Mouse (Mus musculus) thymus, postnatal 10 days (tissue): ENCODE data around the gene Dcst1.

Experiments
- DNase-seq, 2 experiments: peaks; one replicate each; pipeline ENCODE4 v3.0.0; 2021; ENCODE audit warnings: low spot score in 2 of 2

Gene Dcst1

DNA sequence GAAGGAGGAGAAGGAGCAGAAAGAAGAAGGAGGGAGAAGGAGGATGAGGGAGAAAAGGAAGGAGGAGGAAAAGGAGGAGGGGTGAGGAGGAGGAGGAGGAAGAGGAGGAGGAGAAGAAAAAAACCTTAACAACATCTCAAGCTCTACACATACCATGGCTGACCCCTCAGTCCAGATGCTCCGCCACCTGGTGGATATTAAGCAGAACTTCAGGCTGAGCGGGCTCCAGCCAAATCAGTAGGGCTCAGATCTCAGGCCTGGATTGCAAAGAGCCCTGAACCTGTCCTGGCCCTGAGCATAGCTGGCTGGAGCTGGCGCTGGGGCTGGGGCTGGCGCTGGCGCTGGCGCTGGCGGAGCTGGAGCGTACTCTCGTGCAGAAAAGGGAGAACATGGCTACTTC is 57.0 kb downstream of the Dcst1 start:
- peak; percentile 36 to 69 for DNase-seq

DNA sequence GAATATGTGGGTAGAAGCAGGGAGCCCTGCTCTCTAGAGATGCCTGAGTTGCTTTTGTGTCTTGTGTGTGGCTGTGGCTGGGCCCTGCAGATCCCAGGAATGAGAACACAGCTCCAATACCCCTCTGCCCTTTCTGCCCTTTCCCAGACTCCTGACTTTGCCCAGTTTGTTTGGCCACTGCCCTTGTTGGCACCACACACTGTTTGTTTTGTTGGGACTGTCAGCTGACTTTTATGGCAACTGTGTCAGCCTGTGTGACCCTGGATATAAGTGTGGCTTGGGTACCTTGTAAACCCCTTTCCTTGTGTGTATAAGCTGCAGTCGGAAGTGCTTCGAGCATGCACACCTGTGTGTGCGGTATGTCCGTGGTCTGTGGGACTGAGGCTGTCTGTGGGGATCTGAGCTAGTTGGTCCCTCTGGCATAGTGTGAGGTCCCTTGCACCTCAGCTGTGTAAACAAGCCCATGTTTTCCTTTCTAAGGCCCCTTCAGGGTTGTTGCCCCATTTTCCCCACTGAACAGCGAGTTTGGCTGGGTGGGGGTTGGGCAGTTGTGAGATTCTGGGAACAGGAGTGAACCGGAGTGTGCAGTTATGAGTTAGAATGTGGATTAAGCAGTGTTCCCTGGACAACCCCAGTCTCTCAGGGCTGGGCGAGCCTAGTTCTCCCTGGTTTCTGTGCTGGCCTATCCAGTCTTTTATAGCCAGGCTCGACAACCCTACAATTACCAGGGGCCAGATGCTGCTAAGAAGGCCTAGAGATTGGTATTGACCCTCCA is 59.3 kb downstream of the Dcst1 start:
- DNase-seq, result no peak

DNA sequence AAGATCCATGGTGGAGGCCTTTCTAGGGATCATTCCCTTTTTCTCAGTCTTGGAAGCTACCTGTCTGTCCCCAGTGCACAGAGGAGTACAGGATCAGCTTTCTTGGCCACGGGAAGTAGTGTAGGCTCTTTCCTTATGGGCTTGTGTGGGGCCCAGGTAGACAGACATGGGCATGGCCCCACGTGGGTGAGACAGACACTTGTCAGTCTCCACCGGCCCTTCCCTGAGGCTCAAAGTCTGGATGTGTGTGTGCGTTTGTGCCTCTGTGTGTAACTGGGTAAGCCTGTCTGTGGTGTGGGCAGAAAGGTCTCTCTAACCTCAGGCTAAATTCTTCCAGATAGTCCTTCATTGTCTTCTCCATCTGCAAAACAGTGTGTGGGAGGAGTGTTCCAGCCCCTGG is 59.9 kb downstream of the Dcst1 start:
- no peak for DNase-seq

DNA sequence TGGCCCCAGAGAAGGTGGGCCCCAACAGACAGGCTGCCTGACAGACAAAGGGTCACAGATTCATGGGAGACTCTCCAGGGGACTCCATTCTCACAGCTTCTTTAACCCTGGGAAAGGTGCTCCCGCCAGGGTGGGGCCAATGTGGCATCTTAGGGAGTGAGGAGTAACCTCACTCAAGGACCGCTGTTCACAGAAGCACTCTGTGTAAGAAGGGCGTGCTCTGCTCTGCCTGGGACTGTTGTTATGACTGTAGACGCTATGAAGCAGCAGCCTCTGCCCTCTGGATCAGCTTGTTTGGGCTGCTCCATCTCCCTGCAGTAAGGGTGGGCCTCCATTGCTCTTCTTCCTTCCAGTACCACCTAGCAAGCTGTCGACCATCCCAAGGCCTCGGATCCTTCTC is 60.6 kb downstream of the Dcst1 start:
- DNase-seq, result no peak

DNA sequence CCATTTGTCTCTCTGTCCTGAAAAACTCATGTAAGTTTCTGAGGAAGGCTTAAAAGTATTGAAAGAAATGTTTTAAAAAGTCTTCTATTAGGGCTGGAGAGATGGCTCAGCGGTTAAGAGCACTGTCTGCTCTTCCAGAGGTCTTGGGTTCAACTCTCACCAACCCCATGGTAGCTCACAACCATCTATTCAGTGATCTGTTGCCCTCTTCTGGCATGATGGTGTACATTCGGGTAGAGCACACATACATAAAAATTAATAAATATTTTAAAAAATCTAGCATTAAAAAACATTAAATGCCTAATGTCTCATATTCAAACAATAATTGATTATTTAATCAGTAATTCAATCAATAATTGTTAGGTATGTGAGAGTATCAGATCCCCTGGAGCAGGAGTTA is 64.5 kb downstream of the Dcst1 start:
- DNase-seq, result no peak
